Mouse (Mus musculus) intestine, postnatal 0 days (tissue): ENCODE data around the gene Cwc27. TPM values are rescaled to one million over a fixed set of nuclear protein-coding genes. Genes with fewer than 3 reads are reported as not detected.

ENCODE experiments used
- ATAC-seq: fragments of 200-750 bp; cut with Nextera tagmentation; 2 replicates; pipeline ENCODE4 v1.8.0; 2017; ENCODE audit warnings: mild to moderate bottlenecking, moderate TSS enrichment, moderate library complexity
- H3K27ac ChIP-seq: fragments of 300-500 bp; sonication (generic); 2 replicates; pipeline ENCODE4 v1.5.1; 2014; ENCODE audit warnings: mild to moderate bottlenecking, low read depth, low read length, moderate library complexity
- H3K27me3 ChIP-seq: fragments of 300-500 bp; sonication (generic); replicated peaks from 2 replicates; pipeline ENCODE4 v1.6.1; 2014; ENCODE audit warnings: low read length, mixed read lengths; ENCODE audit not compliant: control insufficient read depth, insufficient read depth
- H3K36me3 ChIP-seq: fragments of 300-500 bp; sonication (generic); 2 replicates; pipeline ENCODE4 v1.6.1; 2014; ENCODE audit warnings: mild to moderate bottlenecking, moderate library complexity; ENCODE audit not compliant: control insufficient read depth, insufficient read depth
- H3K4me1 ChIP-seq: fragments of 300-500 bp; sonication (generic); replicated peaks from 2 replicates; pipeline ENCODE4 v1.6.1; 2014; ENCODE audit warnings: antibody characterized with exemption, low read length, mixed read lengths; ENCODE audit not compliant: control insufficient read depth, insufficient read depth
- H3K4me2 ChIP-seq: fragments of 300-500 bp; sonication (generic); replicated peaks from 2 replicates; pipeline ENCODE4 v1.6.1; 2014; ENCODE audit warnings: low read depth, mild to moderate bottlenecking, moderate library complexity
- H3K4me3 ChIP-seq: fragments of 300-500 bp; sonication (generic); 2 replicates; pipeline ENCODE4 v1.5.1; 2014; ENCODE audit warnings: low read depth, low read length
- H3K9ac ChIP-seq: fragments of 300-500 bp; sonication (generic); 2 replicates; pipeline ENCODE4 v1.6.1; 2014; ENCODE audit warnings: mild to moderate bottlenecking, low read depth, low read length
- H3K9me3 ChIP-seq: fragments of 300-500 bp; sonication (generic); 2 replicates; pipeline ENCODE4 v1.6.1; 2016; ENCODE audit warnings: mixed run types; ENCODE audit not compliant: control insufficient read depth
- CTCF ChIP-seq: sonication (generic); IDR thresholded peaks from 2 replicates; pipeline ENCODE4 v1.5.1; 2016; ENCODE audit warnings: low read depth, mild to moderate bottlenecking, control low read depth, antibody characterized with exemption, moderate library complexity
- WGBS: fragments of 180-500 bp; shearing (Covaris S2); extraction: QIAGEN DNeasy Blood & Tissue Kit; methylation state at CpG from one replicate; pipeline ENCODE4 v1.1.7; 2014; 5-methylcytosine and 5-hydroxymethylcytosine counted together
- polyA plus RNA-seq: library from polyadenylated mRNA; unstranded; fragments of >200 nt; fragmentation: Nextera tagmentation; extraction: Ambion mirVana; gene quantifications from 2 replicates; pipeline ENCODE4 v1.2.1, GENCODE M21; 2015

Gene Cwc27
- polyA plus RNA-seq, 1 experiment from 2014 or later: 15.6 TPM

GRCm38 (mm10) chr13:104792184-104792583, 24.8 kb downstream of the Cwc27 start, which contains the start of gene Srek1ip1:
TSS of gene Srek1ip1 (plus strand) at chr13:104792484.
- no peak within 1 kb of the TSS for H3K27ac ChIP-seq

GRCm38 (mm10) chr13:104789663-104790062, 27.3 kb downstream of the Cwc27 start:
- no peak overlapping the region for H3K27ac ChIP-seq
- H3K9me3 ChIP-seq: no peaks in the 10 kb centered on the region
- H3K27me3 ChIP-seq: no peaks in the 10 kb centered on the region
- ATAC-seq: no peak
- no peak overlapping the region for H3K4me2 ChIP-seq
- no peak overlapping the region for H3K9ac ChIP-seq
- H3K36me3 ChIP-seq: peaks cover 10% of the 10 kb centered on the region; the same call in 1 of the 2 replicates
- 14% methylated on average over 2 of the region's 2 CpGs for WGBS
- TF ChIP-seq CTCF: peak; percentile 90
- H3K4me3 ChIP-seq: no peak overlapping the region
- no peaks in the 10 kb centered on the region for H3K4me1 ChIP-seq

More at GRCm38 (mm10) chr13:104792184-104792583, 24.8 kb downstream of the Cwc27 start, which contains the start of gene Srek1ip1:
- 89% methylated on average over 11 of the region's 11 CpGs for WGBS
- Histone ChIP-seq H3K4me2 (no peak within 1 kb of the TSS), H3K9ac (no peak within 1 kb of the TSS), H3K36me3 (peaks cover 15% of the 10 kb centered on the region), H3K4me3 (no peak within 1 kb of the TSS), H3K9me3 (no peaks in the 10 kb centered on the region), H3K4me1 (no peaks in the 10 kb centered on the region), H3K27me3 (no peaks in the 10 kb centered on the region)
- ATAC-seq: no peak
- TF ChIP-seq CTCF: no peak

GRCm38 (mm10) chr13:104787260-104787659, 29.7 kb downstream of the Cwc27 start:
- Histone ChIP-seq H3K27ac (no peak overlapping the region), H3K36me3 (peaks cover 14% of the 10 kb centered on the region), H3K9me3 (0 out of 2 replicates have a peak, but pooled peaks cover 3% of the 10 kb centered on the region), H3K4me3 (no peak overlapping the region), H3K9ac (no peak overlapping the region), H3K27me3 (no peaks in the 10 kb centered on the region), H3K4me2 (no peak overlapping the region), H3K4me1 (no peaks in the 10 kb centered on the region)
- TF ChIP-seq CTCF: no peak
- WGBS: 93% methylated on average over 4 of the region's 4 CpGs
- ATAC-seq: no peak

GRCm38 (mm10) chr13:104779104-104779670, 37.8 kb downstream of the Cwc27 start:
- Histone ChIP-seq H3K36me3 (peaks cover 8% of the 10 kb centered on the region), H3K4me3 (no peak overlapping the region), H3K4me1 (no peaks in the 10 kb centered on the region), H3K4me2 (no peak overlapping the region), H3K27ac (no peak overlapping the region), H3K9me3 (0 out of 2 replicates have a peak, but pooled peaks cover 4% of the 10 kb centered on the region), H3K9ac (no peak overlapping the region), H3K27me3 (no peaks in the 10 kb centered on the region)
- no peak for ATAC-seq
- no peak for TF ChIP-seq CTCF
- whole genome bisulfite sequencing: 68% methylated on average over 1 of the region's 1 CpGs

- Histone ChIP-seq H3K4me3 (no peak overlapping the region), H3K9ac (no peak overlapping the region), H3K4me1 (no peaks in the 10 kb centered on the region), H3K27ac (no peak overlapping the region), H3K36me3 (no peaks in the 10 kb centered on the region), H3K4me2 (no peak overlapping the region), H3K27me3 (no peaks in the 10 kb centered on the region), H3K9me3 (no peaks in the 10 kb centered on the region)
- 38% methylated on average over 3 of the region's 3 CpGs for WGBS
- no peak for TF ChIP-seq CTCF
- ATAC-seq: no peak
Measured at GRCm38 (mm10) chr13:104763193-104763592, 53.7 kb downstream of the Cwc27 start.

- no peaks in the 10 kb centered on the region for H3K27me3 ChIP-seq
- ATAC-seq: no peak
- H3K9me3 ChIP-seq: no peaks in the 10 kb centered on the region
- no peak overlapping the region for H3K27ac ChIP-seq
- no peaks in the 10 kb centered on the region for H3K4me1 ChIP-seq
- no peak overlapping the region for H3K4me3 ChIP-seq
- no peak overlapping the region for H3K9ac ChIP-seq
- WGBS: 90% methylated on average over 4 of the region's 4 CpGs
- H3K4me2 ChIP-seq: no peak overlapping the region
- H3K36me3 ChIP-seq: no peaks in the 10 kb centered on the region
- no peak for TF ChIP-seq CTCF
Measured at GRCm38 (mm10) chr13:104762401-104762800, 54.5 kb downstream of the Cwc27 start.
